Mouse (Mus musculus) adrenal gland (tissue): Measurements from ENCODE around the gene Ccn1.

ENCODE experiments used
- intact Hi-C: fragments of 180-260 bp; cut with DNase I; formaldehyde crosslinking; loops from one replicate; pipeline ENCODE4 v1.15.1; 2025
- long read RNA-seq, 2 experiments: library from polyadenylated mRNA; unstranded; transcript quantifications; one replicate each; pipeline ENCODE4 v2.0.0; 2020; ENCODE audit warnings: borderline replicate concordance in 1 of 2; ENCODE audit not compliant: insufficient replicate concordance in 1 of 2

Gene Ccn1
- long read RNA-seq, experiment 1: 0 reads
- long read RNA-seq, experiment 2, transcript Ccn1-201 (5 exons, 2,019 nt): major isoform, 5 of 9 reads
- long read RNA-seq, experiment 2, partial matches to known transcripts: 1 of 9 reads
- long read RNA-seq, experiment 2, other reads (novel, unspliced or antisense): 3 of 9 reads

DNA sequence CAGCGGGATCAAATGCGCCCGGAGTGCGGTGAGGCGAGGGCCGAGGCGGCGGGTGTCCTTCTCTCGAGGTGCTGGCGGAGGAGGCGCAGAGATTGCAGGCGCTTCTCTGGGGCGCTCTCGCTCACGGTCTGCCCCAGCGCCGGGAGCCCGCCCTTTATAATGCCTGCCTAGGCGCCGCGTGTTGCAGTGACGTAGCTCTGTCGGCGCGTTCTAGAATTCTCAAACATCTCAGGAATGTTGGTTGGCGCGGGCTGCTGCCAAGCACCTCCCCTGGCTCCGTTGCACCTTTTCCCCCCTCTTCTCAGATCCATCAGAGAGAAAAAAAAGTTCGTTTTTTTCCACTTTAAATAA, at the start of gene Ccn1:
Gene Ccn1, minus strand, starts transcription at position 130 of the 351 bp plus-strand sequence.
- intact Hi-C loops: no loop called here

DNA sequence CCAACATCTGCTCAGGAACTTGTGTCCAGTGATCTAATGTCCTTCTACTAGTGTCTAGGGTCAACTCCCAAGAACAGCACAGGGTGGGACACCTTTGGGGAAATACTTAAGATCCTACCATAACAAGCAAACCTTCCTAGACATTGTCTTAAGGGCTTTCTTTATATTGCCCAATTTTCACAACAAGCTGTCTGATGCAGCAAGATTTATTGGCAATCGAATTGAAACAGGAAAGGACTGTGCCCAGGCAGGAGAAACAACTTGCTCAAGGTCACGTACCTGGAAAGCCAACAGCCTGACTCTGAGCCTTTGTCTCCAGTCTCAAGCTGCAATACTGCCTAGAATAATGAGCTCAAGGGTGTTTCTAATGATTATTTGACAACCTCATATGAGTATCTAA, 43.6 kb upstream of the Ccn1 start:
- intact Hi-C loops: no loop called here

DNA sequence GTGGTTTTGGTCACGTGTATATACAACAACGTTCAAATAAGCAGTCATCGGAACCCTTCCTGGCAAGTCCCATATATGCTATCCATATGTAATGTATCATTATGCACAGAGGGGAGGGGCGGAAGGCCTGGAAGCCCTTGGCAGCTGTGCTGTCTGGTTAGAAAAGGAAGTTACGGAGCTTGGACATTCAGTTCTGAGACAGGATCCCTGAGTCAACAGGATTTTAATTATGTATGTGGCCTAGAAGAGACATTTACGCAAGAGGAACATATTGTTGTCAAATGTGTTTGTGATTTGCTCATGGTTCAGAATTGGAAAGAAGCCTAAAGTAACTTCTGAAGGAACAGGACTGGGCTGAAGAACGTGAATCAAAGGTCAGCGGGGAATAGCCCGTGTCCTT, 42.3 kb upstream of the Ccn1 start:
- intact Hi-C loops: no loop called here

DNA sequence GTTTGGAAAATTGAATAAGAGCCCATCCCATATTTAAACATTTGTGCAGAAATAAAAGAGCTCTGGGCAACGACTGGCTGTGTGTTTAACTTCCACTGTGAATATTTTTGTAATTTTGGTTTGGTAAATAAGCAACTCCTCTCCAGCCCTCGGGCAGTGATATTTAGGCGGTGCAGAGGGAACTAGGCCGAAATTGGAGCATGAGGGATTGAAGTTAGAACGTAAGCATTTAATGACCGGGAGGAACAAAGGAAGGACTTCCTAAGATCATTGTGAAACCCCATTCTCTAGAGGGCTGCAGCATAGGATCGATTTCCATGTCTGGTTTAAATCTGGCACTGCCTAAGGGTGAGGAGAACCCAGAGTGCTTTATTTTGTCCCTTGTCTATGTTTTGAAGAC, 41.6 kb upstream of the Ccn1 start:
- intact Hi-C loops: no loop called here

DNA sequence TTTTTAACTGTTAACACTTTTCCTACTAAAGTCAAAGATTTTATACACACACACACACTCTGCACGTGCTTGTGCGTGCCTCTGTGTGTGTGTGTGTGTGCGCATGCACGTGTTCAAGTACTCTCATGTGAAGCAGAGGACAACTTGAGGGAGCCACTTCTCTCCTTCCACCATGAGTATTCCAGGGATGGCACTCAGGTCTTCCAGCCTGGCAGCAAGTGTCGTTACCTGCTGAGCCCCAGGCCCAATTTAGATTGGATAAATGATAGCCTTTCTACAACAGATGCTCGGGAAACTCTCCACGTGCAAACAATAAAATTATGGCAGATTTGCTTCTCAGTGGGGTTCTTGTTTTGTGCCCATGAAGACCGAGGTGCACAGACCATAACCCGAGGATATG, 39.5 kb upstream of the Ccn1 start:
- intact Hi-C loops: no loop called here

DNA sequence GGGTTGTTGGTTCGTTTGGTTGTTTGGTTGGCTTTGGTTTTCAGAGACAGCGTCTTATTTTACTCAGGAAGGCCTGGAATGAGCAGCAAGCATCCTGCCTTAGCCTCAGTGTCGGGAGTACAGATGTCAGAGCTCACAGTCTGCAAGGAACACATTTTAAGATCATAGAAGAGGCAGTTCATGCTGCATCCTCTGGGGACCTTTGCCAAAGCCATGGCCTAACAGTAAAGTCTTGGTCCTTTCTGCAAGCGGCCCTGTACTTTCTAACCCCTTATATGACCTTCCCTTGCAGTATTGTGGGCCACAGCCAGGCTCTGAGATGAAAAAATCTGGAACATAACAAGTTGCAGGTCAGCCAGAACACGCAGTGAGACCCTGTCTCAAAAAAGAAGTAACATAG, 38.1 kb upstream of the Ccn1 start:
- intact Hi-C loops: no loop called here

DNA sequence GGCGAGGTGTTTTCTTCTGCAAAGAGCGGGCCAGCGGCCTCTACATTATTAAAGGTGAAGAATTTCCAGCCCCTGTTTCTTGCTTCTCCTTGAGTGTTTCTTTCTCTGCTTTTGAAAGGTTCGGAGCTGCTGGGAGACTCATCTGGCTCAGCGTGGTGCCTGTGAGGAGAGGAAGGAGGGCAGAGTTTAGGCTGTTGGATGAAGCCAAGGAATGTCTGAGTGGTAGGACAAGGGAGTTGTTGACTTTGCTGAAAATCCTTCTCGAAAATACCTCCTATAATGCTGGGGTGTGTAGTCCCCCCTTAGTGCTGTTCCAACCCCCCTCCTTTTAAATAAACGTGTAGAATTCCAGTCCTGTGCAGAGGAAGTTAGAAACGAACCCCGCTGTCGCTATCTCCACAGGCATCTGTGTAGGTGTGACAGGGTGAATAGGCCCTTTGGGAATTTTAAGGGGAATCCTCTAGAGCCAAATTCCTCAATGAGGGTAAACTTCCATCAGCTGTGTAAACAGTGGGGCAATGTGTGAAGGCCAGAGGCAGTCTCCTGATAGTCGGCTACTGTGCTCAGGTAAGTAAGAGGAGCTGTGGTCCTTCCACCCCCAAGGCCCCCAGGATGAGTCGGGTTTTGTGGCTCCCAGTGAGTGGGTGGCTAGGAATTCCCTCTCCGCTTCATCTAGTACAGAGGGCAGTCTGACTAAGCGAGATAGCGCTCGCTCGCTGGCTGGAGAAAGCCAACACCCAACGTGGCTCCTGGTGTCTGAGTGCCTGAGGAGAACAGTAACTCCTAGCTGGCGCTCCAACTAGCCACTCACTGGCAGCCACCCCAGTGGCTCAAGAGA, 35.0 kb upstream of the Ccn1 start:
- intact Hi-C loops: no loop called here

DNA sequence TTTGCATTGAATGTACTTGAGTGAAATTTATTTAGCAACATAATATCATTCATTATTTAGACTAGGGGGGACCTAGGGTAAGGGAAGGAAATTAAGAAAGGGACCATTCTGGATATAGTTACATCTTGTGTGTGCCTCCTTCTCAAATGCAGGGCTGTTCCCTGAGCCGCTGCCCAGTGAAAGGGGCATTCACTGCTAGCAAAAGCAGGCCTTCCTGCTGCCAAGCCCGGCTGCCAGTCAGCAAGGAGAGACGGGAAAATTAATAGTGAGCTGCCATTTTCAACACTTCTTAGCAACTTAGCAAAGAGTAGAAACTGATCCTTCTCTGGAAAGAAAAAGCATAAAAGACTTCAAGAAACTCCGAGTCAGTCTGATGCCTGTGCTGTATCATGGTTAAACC, 34.4 kb upstream of the Ccn1 start:
- intact Hi-C loops: no loop called here

DNA sequence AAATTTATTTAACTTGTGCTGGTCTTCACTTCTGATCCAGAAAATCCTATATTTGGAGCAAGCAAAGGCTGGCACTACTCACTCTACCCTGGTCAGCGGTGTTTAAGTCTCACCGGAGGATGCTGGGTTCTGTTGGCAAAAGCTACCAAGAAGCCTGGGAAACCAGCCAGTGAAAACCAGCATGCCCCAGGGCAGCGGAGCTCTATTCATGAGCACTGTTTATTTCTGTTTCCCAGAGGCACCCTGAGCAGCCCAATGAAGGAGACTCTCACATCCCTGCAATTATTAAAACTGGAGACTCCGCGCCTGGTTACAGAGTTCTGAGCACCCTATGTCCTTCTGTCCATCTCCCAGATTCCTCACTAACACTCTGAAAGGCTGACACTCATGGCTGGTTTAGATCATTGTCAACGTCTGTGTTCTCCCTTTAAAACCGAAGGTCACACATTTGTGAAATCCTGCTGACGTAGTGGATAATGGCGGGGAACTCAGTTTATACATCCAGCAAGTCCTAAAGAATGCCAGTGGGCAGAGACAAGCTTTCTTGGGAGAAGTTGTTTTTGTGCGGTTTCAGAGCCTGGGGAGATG, 31.7 kb upstream of the Ccn1 start:
- intact Hi-C loops: no loop called here

DNA sequence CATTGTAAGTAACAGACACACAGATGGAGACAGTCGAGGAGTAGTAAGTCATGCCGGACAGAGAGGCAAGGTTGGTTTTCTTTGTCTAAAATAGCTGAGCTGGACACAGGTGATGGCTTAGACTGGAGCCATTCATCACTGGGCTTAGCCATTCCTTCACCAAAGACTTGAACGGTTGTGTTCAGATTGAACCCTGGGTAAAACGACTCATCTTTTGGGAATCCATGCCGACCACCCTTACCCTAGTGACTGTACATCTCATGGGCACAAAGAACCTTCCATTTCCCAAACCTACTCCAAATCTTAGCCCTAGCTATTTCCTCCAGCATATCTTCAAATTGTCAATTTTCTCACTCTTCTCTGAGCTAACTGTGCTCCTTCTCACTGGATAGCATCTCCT, 30.9 kb upstream of the Ccn1 start:
- intact Hi-C loops: no loop called here

DNA sequence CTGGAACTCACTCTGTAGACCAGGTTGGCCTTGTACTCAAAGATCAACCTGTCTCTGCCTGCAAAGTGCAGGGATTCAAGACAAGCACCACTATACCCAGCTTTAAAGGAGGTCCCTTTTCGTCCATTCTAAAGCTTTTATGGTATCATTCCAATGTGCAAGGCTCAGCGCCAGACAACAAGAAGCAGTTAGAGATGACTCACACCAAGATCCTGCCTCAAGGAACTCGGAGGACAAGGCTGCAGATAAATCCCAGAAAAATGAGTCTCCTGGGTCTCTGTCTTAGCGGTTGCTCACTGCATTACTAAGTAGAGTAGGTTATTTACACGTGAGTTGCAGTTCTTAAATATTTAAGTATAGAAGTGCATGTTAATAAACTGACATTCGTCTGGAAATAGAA, 26.4 kb upstream of the Ccn1 start:
- intact Hi-C loops: no loop called here

DNA sequence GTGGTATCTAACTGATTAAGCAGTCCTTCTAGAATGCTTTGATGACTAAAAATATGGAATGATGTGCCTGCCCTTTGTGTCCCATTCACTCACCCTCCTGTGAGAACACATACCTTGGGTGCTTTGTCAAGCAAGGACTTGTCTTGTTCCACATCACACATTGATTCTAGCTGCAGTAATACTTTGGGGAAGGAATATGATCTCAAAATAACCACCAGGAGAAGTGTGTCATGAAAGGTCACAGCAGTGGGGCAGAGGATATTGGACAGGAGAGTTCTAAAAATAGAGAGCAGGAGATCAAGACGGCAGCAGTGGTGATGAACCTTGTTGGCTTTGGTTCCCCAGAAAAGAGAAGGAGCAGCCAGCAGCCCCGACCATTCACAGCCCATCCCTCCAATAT, 25.0 kb upstream of the Ccn1 start:
- intact Hi-C loops: no loop called here

DNA sequence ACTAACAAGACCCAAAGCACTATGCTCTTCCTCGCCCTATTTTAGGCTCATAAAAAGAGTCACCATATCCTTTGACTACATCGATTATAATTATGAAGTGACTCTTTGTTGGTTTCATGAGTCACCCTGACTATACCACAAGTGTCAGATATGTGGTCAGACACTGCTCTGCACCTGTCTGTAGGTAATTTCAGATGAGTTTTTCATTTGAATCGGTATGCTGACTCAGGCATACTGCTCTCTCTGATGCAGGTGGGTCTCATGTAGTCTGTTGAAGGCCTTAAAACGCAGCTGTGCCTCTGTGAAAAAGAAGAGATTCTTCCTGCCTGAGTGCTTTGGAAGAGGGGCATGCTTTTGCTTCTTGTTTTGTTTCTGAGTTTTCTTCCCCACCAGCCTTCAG, 16.6 kb upstream of the Ccn1 start:
- intact Hi-C loops: no loop called here

DNA sequence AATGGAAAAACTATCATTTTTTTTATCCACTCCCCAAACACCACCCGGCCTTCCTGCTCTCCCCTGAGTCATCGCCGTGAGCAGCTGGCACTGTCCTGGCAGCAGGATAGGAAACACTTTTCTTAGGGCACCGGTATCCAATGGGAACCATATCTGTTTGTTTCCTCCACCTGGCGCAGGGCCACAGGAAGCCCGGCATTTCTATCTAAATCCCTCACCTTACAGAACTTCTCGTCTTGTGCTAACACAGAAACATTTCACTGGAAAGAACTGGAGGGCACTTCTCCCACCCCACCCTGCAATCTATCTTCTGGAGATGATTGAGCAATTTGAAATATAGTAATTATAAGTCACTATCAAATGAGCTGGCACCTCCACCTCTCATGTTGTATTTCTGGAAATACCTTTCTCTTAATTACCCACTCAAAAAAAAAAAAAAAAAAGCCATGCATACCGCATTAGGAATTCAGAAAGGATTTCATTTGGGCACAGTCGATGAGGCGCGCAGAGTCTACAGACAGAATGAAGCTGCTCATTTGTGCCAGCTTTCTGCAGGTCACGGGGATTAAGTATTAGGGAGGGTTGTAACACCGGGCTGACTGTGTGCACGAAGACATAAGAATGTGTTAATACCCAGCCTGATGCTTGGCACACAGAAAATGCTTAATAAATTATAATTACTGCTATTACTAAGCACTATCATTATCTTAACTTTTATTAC, 7.4 kb upstream of the Ccn1 start:
- intact Hi-C loops: no loop called here

DNA sequence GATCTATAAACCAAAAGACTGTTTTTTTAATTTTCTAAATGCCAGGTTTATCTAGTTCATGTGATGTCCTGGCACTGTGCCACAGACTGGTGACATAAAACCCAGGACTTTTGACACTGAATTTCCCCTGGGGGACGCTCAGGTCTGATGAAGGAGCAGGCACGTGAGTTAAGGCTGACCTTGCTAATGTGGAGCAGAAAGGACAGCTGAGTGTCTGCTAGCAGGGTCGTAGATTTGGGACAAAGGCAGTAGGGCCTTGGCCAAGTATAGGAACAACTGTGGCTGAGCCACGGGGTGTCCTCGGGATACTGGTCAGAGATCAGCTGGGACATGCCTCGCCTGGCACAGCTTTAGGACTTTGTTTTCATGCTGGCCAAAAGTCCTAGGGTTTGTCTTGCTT, 5.2 kb upstream of the Ccn1 start:
- intact Hi-C loops: no loop called here

DNA sequence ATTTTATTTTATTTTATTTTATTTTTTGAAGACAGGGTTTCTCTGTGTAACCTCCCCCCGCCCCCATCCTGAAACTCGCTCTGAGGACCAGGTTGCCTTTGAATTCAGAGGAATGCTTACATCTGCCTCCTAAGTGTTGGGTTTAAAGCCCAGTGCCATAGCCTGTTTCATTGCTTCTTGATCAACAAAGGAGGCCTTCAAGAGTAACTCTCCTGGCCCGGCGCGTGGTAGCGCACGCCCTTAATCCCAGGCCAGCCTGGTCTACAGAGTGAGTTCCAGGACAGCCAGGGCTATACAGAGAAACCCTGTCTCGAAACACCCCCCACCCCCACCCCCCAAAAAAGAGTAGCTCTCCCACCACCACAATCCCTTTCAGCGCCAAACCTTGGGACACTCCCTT, 4.2 kb upstream of the Ccn1 start:
- intact Hi-C loops: no loop called here

DNA sequence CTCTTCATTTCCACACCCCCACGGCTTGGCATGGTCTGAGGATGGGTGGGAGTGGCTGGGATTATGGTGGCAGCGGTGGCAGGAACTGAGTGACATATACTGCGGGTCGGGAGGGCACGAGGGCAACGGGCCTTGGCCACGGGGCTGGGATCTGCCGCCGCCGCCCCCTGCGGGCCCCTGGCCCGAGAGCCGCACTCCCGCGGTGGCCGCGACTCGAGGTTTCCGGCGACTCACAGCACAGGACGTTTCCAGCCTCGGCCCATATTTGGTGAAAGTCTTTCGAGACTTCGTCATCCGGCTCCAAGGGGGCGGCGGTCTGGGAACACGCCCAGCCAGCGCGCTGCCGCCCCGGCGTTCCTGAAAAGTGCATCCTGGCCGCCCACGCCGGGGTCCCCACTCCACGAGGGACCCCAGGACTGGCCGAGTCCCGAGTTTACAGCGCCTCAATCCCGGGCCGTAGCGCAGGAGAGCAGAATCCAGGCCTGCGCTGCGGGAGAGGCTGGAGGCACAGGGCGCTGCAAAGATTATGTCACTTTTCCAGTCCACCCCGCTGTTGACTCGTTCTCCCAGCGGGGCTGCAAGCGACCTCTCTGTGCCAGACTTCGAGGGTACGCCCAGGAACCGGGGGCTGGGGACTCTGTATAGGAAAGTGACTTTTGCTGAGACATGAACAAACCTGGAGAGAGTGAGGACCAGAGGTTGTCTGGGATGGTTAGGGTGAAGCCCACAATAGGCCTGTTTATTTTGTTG, 3.6 kb upstream of the Ccn1 start:
- intact Hi-C loops: no loop called here

DNA sequence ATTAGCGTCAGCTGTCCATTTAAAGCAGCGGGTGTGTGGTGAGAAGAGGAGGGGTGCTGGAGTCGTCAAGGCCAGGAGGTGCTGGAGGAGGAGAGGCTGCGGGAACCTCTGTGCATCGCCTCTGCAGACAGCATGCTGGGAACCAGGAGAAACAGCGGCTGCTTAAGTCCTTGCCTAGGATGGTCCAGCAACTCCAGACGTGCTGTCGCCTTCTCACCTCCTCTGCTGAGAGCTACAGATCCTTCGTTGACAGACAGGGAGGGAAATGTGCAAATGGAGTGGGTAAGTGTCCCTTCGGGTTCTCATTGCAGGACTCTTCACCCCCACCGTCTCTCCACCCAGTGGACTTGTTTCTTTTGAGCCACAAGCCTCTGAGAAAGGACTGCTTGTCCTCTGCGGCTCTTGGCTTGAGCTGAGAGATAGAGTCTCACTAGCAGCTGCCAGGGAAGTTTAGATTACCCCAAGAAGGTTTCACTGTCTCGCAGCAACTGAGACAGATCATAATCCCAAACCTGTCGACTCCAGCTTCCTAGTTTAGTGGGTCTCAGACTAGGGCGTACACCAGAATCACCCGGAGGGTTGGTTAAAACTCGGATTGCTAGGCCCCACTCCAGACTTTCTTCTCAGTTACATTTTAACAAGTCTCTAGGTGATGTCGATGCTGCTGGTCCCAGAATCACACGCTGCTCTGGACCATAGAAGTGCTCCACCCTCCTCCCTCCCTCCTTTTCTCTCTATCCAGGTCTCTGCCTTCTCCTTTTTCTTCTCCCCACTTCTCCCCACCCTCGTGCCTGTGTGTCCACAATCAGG, 2.7 kb upstream of the Ccn1 start:
- intact Hi-C loops: no loop called here

DNA sequence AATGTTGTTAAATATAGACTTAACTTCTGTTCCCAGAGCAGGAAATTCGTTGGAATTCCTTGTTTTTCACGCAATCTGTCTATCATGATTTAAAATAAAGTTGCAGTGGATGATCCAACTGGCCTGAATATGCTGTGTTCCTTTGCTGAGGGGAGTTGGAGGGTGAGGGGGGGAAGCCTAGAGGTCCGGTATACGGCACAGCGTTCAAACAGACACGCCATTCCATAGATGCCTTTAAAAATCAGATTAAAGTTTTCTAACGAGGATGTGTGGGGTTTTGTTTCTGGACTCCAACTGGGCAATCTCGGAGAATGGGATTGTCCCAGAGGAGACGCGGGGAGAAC, 2.2 kb upstream of the Ccn1 start:
- intact Hi-C loops: no loop called here

DNA sequence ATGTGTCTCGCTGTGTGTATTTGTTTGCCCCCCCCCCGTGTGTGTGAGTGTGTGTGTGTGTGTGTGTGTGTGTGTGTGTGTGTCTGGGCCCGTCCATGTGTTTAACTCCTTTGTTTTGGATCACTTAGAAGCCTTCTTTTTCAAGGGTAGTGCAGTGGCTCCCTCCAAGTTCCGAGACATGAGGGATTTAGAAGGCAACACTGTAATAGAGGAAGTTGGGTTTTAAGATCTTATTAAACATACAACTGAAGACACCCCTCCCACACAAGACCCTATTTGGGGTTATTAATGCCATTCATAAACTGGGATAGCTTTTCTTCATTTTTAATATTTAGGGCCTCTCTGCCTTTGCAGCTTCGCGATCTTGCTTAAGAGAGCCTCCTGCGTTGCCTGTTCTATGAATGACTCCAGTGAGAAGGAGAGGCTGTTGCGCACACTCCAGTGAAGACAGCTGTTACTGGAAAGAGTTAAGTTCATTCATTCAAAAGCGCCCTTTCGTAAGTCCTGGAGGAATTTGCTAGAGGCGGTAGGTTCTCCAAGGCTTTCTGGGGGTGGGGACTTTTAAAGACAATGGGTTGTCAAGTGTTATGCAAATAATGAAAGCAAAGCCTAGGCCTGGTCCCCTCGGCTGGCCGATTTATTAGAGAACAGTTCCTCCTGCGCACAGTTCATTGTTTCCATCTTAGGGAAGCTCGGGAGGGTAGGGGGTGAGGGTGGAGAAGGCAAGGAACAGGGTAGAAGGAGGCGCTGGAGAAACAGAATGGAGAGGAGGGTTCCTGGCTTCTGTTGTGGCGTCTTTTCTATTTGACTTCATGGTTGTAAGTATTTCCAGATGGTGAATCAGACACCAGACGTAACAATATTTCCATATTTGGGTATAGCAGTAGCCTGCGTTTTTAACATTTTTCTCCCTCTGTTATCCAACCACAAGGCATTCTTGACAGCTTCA, 1.5 kb upstream of the Ccn1 start:
- intact Hi-C loops: no loop called here
